Mouse (Mus musculus) brain, embryonic 18.5 days (tissue): ENCODE data around the gene Kif28.
"Not testable (repeated sequence)": the region's sequence is repeated elsewhere in the genome, so short reads cannot be mapped to it uniquely, and the experiment has no call there.

Source experiments
- DNase-seq: peaks from one replicate; pipeline ENCODE4 v3.0.0-alpha.2; 2012; ENCODE audit warnings: low read depth, low spot score

Kif28 gene

DNA sequence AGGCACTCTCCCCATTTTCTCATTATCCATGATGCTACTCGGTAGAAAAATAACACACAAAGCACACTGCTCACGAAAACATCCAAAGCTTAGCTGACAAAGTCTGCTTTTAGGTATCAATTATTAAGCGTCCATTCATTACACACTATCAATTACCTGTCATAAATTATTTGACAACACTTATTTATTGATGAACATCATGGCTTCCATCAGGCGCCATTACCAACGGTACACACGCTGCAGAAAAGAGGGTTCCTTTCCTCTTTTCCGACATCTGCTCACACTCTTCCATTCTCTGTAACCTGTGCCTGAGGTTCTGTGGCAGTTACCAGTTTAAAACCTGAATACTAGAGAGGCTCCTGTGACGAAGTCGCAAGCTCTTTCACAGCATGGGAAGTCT, at the start of gene Kif28:
Gene Kif28 (minus strand): TSS at position 101 of the 400 bp plus-strand sequence.
- no peak for DNase-seq

DNA sequence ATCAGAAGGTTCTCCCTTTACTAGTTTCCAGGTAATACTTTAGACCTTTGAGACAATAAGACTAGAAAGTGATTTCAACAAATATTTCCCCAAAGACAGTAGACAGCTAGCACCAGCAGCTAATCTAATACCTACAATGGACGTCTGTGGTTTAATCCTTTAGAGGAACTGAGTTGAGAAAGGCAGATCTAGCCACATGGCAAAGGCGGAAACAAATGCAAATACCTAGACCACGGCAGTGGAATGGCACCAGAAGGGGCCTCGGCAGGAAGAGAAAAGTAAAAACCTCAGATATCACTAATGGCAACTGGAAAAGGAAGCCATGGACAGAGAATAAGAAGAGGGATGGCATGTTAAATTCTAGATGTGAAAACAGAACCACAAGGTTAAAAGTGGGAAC, 42.2 kb upstream of the Kif28 start:
- DNase-seq = no peak

DNA sequence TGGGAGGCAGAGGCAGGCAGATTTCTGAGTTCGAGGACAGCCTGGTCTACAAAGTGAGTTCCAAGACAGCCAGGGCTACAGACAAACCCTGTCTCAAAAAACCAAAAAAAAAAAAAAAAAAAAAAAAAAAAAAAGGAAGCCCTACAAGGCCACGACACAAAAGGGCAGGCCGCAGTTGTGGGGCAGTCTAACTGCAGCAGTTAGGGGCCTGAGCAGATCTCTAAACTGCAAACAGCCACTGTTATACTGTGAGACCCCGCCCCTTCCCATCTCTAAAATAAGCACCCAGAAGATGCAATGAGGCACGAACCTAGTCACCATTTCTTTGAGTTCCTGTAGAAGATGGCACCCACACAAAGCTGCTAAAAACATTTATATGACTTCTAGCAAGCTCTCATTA, 40.4 kb upstream of the Kif28 start:
- DNase-seq = no peak

DNA sequence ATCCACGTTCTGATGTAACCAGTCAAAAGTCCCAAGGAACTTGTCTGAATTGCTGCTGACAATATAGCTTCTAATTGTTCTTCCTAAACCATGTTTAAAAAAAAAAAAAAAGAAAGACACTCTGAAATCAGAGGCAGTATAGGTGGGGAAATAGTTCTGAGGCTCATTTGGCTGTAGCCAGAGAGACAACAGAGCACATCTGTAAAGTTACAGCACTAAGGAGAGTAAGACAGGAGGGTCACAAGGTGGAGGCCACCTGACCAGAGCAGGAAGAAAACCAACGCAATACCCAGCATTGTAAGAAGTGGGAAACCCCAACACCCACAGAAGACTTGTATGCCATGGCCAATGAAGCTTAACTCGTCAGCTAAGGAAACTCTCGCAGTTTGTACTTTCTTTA, 39.0 kb upstream of the Kif28 start:
- DNase-seq = no peak

DNA sequence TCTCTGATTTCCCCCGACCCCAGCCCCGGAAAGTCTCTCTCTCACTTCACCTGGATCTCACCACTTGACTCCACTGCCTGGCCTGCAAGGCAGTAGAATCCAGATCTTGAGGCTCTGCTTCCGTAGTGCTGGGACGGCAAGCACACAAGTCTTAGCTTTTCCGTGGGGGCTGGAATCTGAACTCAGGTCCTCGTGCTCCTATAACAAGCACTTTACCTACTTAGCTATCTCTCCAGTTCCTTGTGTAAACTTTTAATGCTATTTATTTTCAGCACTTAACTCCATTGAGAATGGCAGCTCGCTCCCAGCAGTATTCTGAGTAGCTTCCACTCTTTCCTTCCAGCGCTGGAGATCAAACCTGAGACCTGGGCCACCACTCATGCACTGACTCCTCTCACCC, 31.8 kb upstream of the Kif28 start:
- no peak for DNase-seq

DNA sequence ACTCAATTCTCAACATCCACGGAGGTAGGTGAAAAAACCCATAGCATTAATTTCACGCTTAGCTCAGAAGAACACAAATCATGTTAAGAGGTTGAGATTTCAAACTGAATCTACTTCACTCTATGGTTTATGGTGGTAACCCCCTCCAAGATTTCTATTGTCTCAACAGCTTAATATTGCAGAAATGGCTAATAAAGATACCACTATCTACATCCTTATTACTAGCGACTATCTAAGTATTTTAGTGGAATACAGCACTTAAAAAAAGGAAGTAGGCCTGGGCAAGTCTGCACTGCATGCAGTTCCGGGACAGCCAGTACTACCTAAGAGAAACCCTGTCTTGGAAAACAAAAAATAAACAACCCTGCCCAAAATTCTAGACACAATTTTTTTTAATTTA, 15.5 kb upstream of the Kif28 start:
- DNase-seq = no peak

DNA sequence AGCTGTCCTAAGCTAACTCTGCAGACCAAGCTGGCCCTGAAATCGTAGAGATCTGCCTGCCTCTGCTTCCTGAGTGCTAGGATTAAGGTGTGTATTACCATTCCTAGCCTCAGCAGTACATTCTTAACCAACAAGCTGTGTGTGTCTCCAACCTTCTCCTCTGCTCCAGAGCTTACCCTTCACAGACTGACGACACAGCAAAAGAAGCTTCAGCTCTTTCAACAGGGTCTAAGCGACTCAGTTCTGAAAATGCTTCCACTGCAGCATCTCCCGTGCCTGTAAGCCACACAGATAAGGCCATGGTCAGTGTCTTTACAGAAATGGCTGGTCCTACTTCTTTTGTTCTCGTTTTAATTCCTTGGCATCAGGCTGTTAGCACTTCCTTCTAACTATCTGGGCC, 15.0 kb upstream of the Kif28 start:
- DNase-seq = no peak

DNA sequence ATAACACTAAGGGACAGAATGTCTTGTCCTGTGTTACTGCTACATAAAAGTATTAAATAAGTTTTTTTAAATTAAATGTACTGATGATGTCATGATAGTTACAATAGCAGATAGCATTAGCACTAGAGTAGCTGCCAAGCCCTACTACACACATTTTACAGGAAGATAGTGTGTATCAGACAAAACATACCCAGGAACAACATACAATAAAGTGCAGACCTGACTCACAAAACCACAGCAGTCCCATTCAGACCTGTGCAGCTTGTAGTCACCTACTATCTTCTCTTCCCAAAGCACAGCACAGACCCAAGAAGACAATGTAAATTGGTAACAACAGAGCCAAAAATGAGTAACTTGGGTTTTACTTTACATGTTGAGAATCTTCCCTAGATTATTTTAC, 11.4 kb upstream of the Kif28 start:
- no peak for DNase-seq

DNA sequence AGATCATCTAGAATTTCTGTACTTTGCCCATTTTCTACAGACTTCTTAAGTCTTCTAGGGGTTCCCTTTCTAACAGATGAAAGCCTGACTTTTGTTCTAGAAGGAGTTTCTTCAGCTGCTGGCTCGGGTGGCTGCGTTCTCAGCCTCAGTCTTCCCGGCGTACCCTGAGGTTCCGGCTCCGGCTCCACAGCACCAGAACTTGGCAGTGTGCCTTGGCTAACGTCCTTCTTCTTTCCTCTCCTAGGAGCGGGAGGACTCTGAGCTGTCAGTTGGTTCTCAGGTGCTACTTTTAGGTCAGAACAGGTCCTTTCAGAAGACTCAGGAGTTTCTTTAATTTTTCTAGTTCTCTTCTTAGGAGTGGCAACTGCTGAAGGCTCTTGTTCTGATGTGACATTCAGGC, 7.9 kb upstream of the Kif28 start:
- DNase-seq = no peak

DNA sequence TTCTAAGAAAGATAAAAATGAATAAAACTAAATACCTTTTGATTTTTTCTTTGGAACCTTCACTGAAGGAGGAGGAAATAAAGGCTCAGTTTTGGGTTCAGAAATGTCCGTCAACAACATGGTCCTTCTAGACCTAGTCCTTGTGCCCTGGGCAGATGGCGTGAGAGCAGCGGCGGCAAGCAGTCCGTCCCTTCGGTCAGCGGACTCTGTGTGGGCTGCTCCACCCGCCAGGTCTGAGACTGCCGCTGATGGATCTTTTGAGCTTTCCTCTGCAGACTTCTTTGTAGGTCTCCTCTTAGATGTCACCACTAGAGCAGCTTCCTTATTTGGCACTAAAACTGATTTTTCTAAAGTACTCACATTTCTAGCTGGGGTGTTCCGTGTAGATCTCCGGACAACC, 7.2 kb upstream of the Kif28 start:
- no peak for DNase-seq

DNA sequence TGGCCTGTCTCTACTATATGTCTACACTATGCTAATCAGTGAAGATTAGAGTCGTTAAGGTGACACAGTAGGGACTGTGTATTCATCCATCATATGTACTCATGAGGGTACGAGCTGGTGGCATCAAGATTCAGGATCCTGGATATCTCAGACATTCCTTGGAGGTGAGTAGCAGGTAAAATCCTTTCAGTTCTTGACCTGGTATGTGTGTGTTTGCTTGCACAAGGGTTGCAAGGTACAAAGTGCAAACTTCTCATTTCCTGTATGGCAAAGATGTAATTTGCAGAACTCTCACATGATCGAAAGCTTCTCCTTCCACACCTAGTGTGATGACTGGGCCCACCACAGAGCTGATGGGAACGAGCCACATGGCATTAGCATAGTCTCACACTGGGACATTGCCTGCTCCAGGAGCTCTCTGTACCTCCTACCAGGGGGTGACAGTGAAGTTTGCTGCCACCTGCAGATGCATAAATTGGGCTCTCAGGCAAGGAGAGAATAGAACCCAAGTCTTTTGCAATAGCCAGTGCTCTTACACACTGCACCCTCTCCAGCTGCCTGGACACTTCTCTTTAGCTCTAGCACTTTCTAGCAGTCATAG, 1.4 kb downstream of the Kif28 start:
- no peak for DNase-seq

DNA sequence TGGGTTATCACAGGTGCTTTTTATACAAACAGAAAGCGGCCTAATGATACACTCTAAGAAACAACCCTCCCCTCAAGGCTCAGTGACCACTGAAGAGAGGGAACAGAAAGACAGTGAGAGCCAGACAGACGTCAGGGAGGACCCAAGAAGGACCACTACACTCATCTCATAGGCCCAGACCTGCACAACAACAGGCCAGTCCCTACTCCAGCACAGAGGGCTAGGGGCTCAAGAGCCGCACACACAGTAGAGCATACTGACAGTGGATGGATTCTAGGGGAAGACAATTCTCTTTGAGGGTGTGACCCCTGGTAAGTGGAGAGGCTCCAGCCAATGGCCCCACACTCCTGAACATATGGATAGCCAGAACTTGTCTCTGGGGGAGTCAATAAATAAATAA, 8.6 kb downstream of the Kif28 start:
- DNase-seq = no peak

DNA sequence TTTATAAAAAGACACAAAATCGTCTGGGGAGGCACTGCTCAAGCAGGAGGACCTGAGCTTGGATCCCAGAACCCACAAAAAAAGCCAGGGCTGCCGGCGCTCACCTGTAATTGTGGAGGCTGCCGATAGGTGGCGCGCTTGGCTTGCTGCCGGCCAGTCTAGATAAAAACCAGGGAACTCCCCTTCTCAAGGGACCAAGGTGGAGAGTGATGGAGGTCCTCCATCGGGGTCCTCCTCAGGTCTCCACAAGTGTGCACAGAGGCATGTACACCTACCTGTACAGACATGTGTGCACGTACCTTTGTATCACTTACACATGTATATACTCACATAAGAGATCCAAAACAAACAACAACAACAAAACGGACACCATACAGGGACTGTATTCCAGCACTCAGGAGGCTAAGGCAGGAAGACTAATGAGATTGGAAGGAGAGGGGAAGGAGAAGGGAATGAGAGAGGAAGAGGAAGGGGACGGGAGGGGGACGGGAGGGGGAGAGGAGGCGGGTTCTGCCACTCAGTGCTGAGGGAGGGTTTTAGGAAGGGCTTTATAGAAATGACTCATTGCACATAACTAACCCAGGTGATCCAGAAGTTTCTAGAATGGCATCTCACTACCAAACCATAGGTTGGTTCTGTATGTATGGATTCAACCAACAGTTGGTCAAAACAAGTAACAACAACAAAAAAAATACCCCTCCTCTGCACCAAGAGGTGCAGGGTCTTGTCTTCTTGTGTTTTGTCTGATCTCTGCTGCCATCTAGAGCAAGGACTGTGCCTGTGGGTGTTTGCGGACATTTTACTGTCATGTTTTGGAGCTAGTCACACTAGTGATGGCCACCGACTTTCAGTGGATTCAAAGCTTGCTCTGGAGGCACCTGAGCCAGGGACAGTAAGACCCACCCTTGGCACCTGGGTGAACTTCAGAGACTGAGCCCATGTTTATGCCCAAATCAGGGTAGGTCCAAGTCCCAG, 10.3 kb downstream of the Kif28 start:
- DNase-seq = no peak

DNA sequence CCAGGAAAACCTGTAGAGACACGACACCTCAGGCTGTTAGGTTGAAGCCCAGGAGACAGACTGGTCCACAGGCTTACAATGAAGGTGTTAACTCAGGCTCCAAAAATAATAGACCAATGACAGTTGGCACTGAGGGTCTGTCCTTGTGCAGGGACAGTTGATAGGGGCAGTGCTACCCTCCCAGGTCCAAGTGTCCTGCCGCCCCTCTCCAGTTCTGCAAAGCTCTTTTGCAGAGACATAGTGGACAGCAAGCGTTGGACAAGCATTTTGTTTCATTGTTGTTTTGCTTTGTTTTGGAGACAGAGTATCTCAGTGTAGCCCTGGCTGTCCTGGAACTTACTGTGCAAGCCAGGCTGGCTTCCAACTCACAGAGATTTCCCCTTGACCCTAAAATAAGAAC, 13.7 kb downstream of the Kif28 start:
- no peak for DNase-seq

DNA sequence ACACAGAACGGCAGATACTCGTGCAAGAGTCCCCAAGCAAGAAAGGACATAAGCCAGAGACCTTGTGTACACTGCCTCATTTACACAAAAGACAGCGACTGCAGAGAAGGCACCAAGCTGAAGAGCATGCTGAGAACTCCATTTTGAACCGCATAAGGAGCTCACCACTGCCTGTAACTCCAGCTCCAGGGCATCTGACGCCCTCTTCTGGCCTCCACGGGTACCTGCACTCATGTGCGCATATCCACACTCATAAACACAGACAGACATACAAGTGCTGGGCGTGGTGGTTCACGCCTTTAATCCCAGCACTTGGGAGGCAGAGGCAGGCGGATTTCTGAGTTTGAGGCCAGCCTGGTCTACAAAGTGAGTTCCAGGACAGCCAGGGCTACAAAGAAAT, 16.4 kb downstream of the Kif28 start:
- DNase-seq = no peak

DNA sequence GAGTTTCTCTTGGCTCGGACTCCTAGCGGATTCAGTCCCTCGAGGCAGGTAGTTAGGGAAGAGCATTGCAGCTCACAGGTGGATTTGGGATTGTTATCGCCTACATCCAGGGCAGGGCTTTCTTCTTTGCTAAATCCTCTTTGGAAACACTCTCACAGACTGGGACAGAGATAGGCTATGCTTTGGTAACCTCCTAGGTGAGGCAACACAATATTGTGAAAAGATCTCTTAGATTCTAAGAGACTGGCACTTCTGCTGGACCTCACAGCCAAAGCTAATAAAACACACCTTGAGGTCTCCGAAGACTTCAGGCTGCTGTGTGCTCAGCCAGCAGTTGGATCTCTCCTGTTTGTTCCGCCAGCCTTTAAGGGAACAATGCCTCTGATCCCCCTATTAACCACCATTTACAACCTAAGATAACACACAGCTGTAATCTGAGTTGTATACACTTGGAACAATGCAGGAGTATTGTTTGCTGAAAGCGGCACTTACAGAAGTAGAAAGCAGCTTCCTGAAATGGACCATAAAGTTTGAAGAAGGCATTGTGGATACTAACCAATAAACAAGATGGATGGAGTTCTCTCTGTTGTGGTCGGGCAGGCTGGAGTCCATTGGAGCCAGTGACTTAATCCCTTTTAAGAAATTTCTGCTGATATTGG, 22.1 kb downstream of the Kif28 start:
- no peak for DNase-seq

DNA sequence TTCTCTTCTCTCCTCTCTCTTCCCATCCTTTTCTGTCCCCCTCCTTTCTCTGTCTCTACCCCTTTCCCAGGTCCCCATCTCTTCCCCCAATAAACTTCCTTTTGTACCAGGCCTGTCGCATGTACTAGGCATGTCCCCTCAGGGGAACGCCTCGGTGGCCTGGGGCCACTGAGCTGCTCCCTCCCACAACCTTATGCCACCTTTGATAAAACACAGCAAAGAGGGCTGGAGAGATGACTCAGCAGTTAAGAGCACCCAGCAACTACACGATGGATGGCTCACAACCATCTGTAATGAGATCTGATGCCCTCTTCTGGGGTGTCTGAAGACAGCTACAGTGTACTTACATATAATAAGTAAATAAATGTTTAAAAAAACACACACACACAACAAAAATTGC, 29.3 kb downstream of the Kif28 start:
- DNase-seq = no peak

DNA sequence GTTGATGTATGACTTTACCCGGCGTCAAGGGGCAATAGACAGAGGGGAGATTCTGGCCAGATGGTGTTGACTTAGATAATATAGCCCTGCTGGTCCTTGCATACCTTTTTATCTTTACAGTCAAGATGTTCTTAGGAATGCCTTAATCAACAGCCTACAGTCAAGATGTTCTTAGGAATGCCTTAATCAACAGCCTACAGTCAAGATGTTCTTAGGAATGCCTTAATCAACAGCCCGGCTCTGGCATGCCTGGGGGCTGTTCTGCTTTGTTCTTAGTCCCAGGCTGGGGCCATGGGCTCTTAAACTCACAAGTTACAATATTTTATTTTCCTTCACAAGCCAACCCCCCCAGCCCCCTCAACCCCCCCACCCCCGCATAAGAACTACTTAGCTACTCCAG, 29.8 kb downstream of the Kif28 start:
- DNase-seq = not testable (repeated sequence)

DNA sequence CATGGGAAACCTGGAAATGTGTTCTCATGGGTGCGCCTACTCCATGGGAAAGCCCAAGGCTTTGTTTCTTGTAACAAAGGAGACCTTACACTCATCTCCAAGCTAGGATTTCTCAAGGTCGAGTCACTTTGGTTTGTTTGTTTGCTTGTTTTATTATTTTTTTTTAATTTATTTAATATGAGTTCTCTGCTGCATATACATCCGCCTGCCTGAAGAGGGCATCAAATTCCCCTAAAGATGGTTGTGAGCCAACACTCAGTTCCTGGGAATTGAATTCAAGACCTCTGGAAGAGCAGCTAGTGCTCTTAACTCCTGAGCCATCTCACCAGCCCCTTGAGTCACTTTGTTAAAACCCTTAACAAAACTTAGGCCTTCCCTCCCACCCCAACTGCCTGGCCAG, 31.7 kb downstream of the Kif28 start:
- DNase-seq = no peak

DNA sequence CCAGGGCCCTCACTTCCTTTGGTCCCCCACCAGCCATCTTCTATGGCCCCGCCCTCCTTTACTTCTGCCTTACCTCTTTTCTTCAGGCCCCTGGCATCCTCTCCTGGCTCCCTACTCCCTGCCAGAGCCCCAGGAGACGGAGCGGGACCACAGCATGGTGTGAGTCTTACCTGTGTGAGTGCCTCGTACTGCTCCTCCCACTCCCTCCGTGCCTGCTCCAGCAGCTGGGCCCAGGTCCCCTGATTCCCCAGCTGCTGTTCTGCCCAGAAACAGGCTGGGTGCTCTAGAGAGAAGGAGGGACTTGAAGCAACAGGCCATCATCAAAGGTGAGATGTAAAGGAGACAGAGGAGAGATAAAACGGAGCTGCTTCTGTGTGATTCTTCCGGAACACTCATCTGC, 32.4 kb downstream of the Kif28 start:
- DNase-seq = no peak

DNA sequence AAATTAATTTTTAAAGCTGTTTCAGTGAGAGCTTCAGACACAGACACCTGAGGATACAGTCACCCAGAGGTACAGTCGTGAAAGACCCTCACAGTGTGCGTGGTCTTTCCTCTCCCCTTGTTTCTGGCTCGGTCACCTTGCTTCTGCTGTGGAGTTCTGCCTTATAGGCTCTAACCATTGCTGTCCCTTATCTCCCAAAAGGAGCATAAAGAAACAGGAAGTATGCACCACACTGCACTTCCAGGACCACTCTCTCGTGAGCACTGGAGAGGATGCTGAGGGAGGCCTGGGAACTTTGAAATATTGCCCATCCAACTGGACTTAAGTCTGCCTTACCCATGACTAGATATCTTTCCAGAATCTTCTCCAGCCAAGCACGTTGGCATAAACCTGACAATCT, 34.3 kb downstream of the Kif28 start:
- no peak for DNase-seq

DNA sequence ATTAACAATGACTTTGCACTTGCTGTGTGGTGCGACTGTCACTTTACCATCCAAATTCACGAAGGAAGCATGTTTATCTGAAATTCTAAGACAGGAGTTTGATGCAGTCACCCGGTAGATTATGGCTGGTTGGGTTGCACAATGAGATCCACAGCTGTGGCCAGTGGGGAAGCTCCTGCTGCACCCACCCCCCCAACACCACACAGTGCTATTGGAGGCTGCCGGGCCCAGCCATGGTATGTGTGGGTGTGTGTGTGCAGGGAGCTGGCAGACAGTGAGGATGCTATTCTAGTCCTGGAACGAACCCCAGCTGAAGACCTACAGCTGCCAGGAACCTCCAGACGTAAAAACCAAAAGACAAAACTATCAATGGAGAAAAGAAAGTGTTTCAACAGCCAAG, 35.7 kb downstream of the Kif28 start:
- no peak for DNase-seq

DNA sequence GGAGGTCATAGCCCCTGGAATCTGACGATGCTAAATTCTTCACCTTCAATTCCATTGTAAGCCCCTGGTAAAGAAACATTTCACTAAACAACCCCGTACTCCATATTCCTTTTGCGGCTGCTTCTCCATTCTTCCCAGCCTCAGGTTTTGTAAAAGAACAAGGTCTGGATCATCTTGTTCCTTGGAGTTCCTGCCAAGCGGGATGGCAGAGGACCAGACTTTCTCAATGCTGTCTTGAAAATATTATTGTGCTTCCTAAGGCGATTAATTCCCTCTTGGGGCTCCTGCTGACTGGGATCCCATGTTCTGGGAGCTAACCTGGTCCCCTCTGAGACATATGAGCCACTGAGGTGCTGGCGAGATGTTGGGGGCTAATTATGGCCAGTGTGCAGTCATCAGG, 39.9 kb downstream of the Kif28 start:
- no peak for DNase-seq
